In genomic region chr9:42866650-42867049, GRCm38 (mm10) we compare ENCODE assay signal across 21 mouse cellular contexts.
DNase-seq lines count a peak whose midpoint lies in the region.
"Had no signal": no experiment of that assay in that cellular context is flagged by ENCODE, and none has a peak within 500 bp of the region (broad histone marks: within the 10 kb centered on the region; RNA-seq: fewer than 3 reads in every experiment).

No protein-coding gene starts in this region.

- H3K27me3 ChIP-seq in limb, embryonic 10.5 days (ENCODE audit: low read depth, poor library complexity, severe bottlenecking), result no peaks in the 10 kb centered on the region
- H3K27me3 ChIP-seq: embryonic facial prominence, embryonic 12.5 days; hindbrain, embryonic 15.5 days had no signal

- no peaks in the 10 kb centered on the region for H3K9me3 ChIP-seq in limb, embryonic 10.5 days (replicated peaks)
- H3K9me3 ChIP-seq: embryonic facial prominence, embryonic 12.5 days; forebrain, embryonic 12.5 days; heart, embryonic 15.5 days; hindbrain, embryonic 15.5 days had no signal

- H3K27ac ChIP-seq in limb, embryonic 10.5 days, result 0 out of 2 replicates have a peak overlapping the region, but pooled peaks have one; percentile 2
- H3K27ac ChIP-seq: forebrain, embryonic 12.5 days; heart, adult 2 months; hindbrain, embryonic 15.5 days had no signal

- no peaks in the 10 kb centered on the region for H3K36me3 ChIP-seq in limb, embryonic 10.5 days
- H3K36me3 ChIP-seq: embryonic facial prominence, embryonic 12.5 days; forebrain, embryonic 12.5 days; G1E; heart, embryonic 15.5 days; hindbrain, embryonic 15.5 days had no signal

- H3K4me1 ChIP-seq in limb, embryonic 10.5 days, result peaks cover 39% of the 10 kb centered on the region

- intact Hi-C loops in heart, postnatal 36 days (cut with DNase I), result no loop called here
- intact Hi-C loops in heart, postnatal 25 days (cut with DNase I), result no loop called here

- peak; percentile 80 for DNase-seq in heart, adult 11 months
- no peak for DNase-seq in heart, postnatal 36 days
- DNase-seq in R1 (ENCODE audit: low read depth, low spot score) (peak; percentile 25), adipocyte (ENCODE audit: low spot score) (no peak)
- DNase-seq in limb, embryonic 10.5 days (ENCODE audit: low spot score), result no peak
- DNase-seq in lung, postnatal 14 days, result peak; percentile 36
- no peak for DNase-seq in embryo, embryonic 11 days
- DNase-seq in heart, postnatal 25 days (ENCODE audit: low spot score), result no peak
- DNase-seq: adrenal gland, adult 2 months; adrenal gland, postnatal 25 days; B cell, adult 2 months; cerebellum, adult 8-10 months; cerebellum, postnatal 14 days; gastrocnemius, postnatal 14 days; heart, adult 2 months; heart, postnatal 14 days had no signal

- 89% methylated on average over 4 of the region's 4 CpGs for WGBS in limb, embryonic 10.5 days

- no peak overlapping the region for H3K4me3 ChIP-seq in limb, embryonic 10.5 days
- H3K4me3 ChIP-seq: embryonic facial prominence, embryonic 12.5 days; forebrain, embryonic 12.5 days; heart, adult 2 months; heart, embryonic 15.5 days; hindbrain, embryonic 15.5 days had no signal

Comparison
In these comparisons a context has a peak if more than half of its experiments do, and no peak if none do; other contexts are left out.
1. DNase-seq: peak in heart, adult 11 months (single experiment), R1 (single experiment) and lung, postnatal 14 days (single experiment); none in heart, postnatal 36 days (0 of 2), limb, embryonic 10.5 days (single experiment), embryo, embryonic 11 days (single experiment), adipocyte (single experiment) and heart, postnatal 25 days (single experiment).